In the genomic region with DNA sequence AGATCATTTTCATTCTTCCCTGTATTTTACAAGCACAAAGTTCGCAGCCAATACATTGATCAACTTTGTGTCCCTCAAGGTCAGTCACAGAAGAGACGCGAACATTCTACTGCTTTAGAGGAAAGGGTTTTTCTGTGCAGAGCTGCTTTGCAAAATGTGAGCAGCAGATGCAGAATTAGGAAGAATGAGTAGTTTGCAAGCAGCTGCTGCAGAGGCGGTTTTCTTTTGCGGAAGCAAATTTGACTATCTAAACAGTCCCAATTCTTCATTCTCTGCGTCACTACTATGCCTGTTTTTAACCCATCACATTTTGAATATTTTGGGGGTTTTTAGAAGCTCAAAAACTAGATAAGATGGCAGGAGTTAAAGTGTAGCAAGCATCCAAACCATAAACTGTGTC, we compare ENCODE assay signal across 16 mouse cellular contexts.
DNase-seq lines count a peak whose midpoint lies in the region.
"Had no signal": no experiment of that assay in that cellular context is flagged by ENCODE, and none has a peak within 500 bp of the region (broad histone marks: within the 10 kb centered on the region; RNA-seq: fewer than 3 reads in every experiment).

No protein-coding gene starts in this region.

- peak; percentile 62 for DNase-seq in layer of hippocampus, adult 11-12 months (ENCODE audit: low spot score)
- no peak for DNase-seq in layer of hippocampus, postnatal 10 days (ENCODE audit: low spot score in 2 of 2)
- peak; percentile 63 to 85 for DNase-seq in frontal cortex, adult 2 months (ENCODE audit: extremely low spot score in 1 of 2, low spot score in 1 of 2)
- DNase-seq in layer of hippocampus, postnatal 36 days, result peak; percentile 43 to 56
- DNase-seq in right cerebral cortex, postnatal 10 days (ENCODE audit: low spot score in 2 of 2), result peak; percentile 52 to 78
- DNase-seq in ovary, adult 18-20 months (ENCODE audit: low spot score), result no peak
- DNase-seq in adrenal gland, adult 8-10 months, result no peak
- DNase-seq in kidney, postnatal 36 days, result no peak
- DNase-seq: adrenal gland, postnatal 25 days; cerebellum, adult 11-12 months; cerebellum, postnatal 25 days; embryo, embryonic 11 days; kidney, adult 8-10 months; kidney, postnatal 14 days; lung, adult 2 months; thymus, adult 2 months had no signal

Comparison
In these comparisons a context has a peak if more than half of its experiments do, and no peak if none do; other contexts are left out.
1. DNase-seq: peak in layer of hippocampus, adult 11-12 months (single experiment), frontal cortex, adult 2 months (2 of 2), layer of hippocampus, postnatal 36 days (2 of 2) and right cerebral cortex, postnatal 10 days (2 of 2); none in layer of hippocampus, postnatal 10 days (0 of 2), ovary, adult 18-20 months (single experiment), adrenal gland, adult 8-10 months (single experiment) and kidney, postnatal 36 days (0 of 2).